Mouse (Mus musculus) ES-E14 (cell line): ENCODE results near the gene Eva1a.

ENCODE experiments used
- CHD2 ChIP-seq: IDR thresholded peaks from 2 replicates; pipeline ENCODE4 v1.6.1; 2014; ENCODE audit warnings: mild to moderate bottlenecking, low read depth, low read length, inconsistent platforms
- HCFC1 ChIP-seq: IDR thresholded peaks from 2 replicates; pipeline ENCODE4 v1.6.1; 2012; ENCODE audit warnings: low read length, inconsistent platforms, borderline replicate concordance; ENCODE audit not compliant: insufficient read depth
- MAFK ChIP-seq: IDR thresholded peaks from 2 replicates; pipeline ENCODE4 v1.6.1; 2014; ENCODE audit warnings: mild to moderate bottlenecking, low read depth, low read length, inconsistent platforms; ENCODE audit not compliant: insufficient read depth
- ZC3H11A ChIP-seq: IDR thresholded peaks from 2 replicates; pipeline ENCODE4 v1.6.1; 2012; ENCODE audit warnings: low read depth, mild to moderate bottlenecking, inconsistent platforms, low read length, borderline replicate concordance
- ZNF384 ChIP-seq: IDR thresholded peaks from 2 replicates; pipeline ENCODE4 v1.6.1; 2012; ENCODE audit warnings: low read depth, low read length, inconsistent platforms

- TF ChIP-seq HCFC1 (no peak), ZNF384 (no peak), ZC3H11A (no peak), MAFK (no peak), CHD2 (no peak)
Observed at GRCm38 (mm10) chr6:82059896-82060295, 19.1 kb downstream of the Eva1a start.
